Comparison of ENCODE assay signal across 9 mouse cellular contexts in the genomic region with DNA sequence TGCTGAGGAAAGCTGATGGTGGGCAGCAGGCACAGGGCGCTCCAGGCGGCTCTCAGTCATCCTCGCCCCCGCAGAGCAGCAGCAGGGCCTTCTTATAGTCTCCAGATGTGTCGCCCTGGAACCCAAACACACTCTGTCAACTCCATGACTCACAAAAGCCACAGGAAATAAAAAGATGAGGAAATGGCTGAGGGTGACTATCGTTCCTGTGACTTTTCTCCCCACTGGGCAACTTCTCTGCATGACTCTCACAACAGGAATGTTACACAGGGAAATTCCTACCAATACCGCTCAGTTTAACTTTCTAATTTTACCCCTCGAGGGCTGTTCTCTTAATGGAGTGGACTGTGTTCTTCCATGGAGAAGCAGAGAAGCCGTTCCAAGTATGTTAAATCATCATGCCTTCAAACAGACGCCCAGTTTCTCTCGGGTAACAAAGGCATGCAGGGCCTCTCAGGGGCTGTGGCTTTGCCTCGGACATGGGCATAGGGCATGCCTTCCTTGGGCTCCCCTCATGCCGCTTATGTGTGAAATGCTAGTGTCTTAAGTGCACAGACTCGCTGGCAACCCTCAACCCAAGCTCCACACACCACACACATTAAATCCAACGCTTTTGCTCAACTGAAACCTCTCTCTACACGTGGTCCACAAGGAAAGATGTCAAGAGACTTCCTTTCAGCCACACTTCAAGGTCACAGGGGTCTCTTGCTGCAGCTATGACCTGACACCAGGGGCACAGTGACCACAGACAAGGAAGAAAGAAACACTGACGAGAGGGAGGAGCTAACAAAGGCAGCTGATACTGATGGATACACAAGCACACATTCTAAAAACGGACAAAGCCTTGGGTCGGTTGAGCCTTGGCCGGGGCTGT. TPM values are rescaled to one million over a fixed set of nuclear protein-coding genes. Genes with fewer than 3 reads are reported as not detected.
DNase-seq lines count a peak whose midpoint lies in the region; ATAC-seq lines count a peak whose summit lies in the region.
"Had no signal": no experiment of that assay in that cellular context is flagged by ENCODE, and none has a peak within 500 bp of the region (broad histone marks: within the 10 kb centered on the region; RNA-seq: fewer than 3 reads in every experiment).

No protein-coding gene starts in this region.

- WGBS in embryonic facial prominence, embryonic 15.5 days: 35% methylated on average over 20 of the region's 20 CpGs
- WGBS in limb, embryonic 13.5 days: 26% methylated on average over 20 of the region's 20 CpGs

- no peaks in the 10 kb centered on the region for H3K9me3 ChIP-seq in embryonic facial prominence, embryonic 15.5 days (replicated peaks)
- H3K9me3 ChIP-seq in limb, embryonic 13.5 days: no peaks in the 10 kb centered on the region

- peaks cover 67% of the 10 kb centered on the region for H3K36me3 ChIP-seq in embryonic facial prominence, embryonic 15.5 days
- peaks cover 61% of the 10 kb centered on the region for H3K36me3 ChIP-seq in limb, embryonic 13.5 days

- H3K4me3 ChIP-seq in embryonic facial prominence, embryonic 15.5 days (replicated peaks): no peak overlapping the region
- H3K4me3 ChIP-seq in limb, embryonic 13.5 days: no peak overlapping the region

- no peak overlapping the region for H3K4me2 ChIP-seq in embryonic facial prominence, embryonic 15.5 days (replicated peaks)
- H3K4me2 ChIP-seq in limb, embryonic 13.5 days (replicated peaks): no peak overlapping the region; the same call in 1 of the 2 replicates

- no peak overlapping the region for H3K9ac ChIP-seq in embryonic facial prominence, embryonic 15.5 days
- no peak overlapping the region for H3K9ac ChIP-seq in limb, embryonic 13.5 days

- DNase-seq in urinary bladder, postnatal 25 days (ENCODE audit: low spot score): peak; percentile 16
- DNase-seq in urinary bladder, postnatal 10 days (ENCODE audit: low spot score): no peak
- no peak for DNase-seq in cerebellum, postnatal 36 days
- no peak for DNase-seq in adrenal gland, postnatal 36 days
- no peak for DNase-seq in cerebellum, adult 9-10 months

- peaks cover 7% of the 10 kb centered on the region; the same call in 1 of the 2 replicates for H3K4me1 ChIP-seq in embryonic facial prominence, embryonic 15.5 days
- peaks cover 15% of the 10 kb centered on the region for H3K4me1 ChIP-seq in limb, embryonic 13.5 days

- no peaks in the 10 kb centered on the region for H3K27me3 ChIP-seq in embryonic facial prominence, embryonic 15.5 days
- H3K27me3 ChIP-seq in limb, embryonic 13.5 days: no peaks in the 10 kb centered on the region

- ATAC-seq in embryonic facial prominence, embryonic 15.5 days (ENCODE audit: insufficient number of reproducible peaks, low FRiP score, low TSS enrichment, low read depth): peak; percentile 79
- peak; percentile 49; the same call in 1 of the 2 replicates for ATAC-seq in limb, embryonic 13.5 days (ENCODE audit: low FRiP score, low read depth)
- ATAC-seq in inflammation-experienced regulatory T-cells, adult 6 months: no peak

- H3K27ac ChIP-seq in embryonic facial prominence, embryonic 15.5 days (replicated peaks): peak overlapping the region; percentile 44
- H3K27ac ChIP-seq in limb, embryonic 13.5 days: peak overlapping the region; percentile 52; the same call in 1 of the 2 replicates

RNA-seq across cellular contexts. Expression of a gene that starts 26.2 kb away (rescaled TPM):
- polyA plus RNA-seq in embryonic facial prominence, embryonic 15.5 days (2015; fragmentation: Nextera tagmentation; extraction: Ambion mirVana): 530 and 536 TPM in 2 replicates
- 334 and 341 TPM in 2 replicates for polyA plus RNA-seq in limb, embryonic 13.5 days (2015; fragmentation: Nextera tagmentation; extraction: Ambion mirVana)
- 100 to 1,000 TPM; 585 to 650 TPM for total RNA-seq in adrenal gland, postnatal 36 days (2021)
- polyA plus RNA-seq in inflammation-experienced regulatory T-cells, adult 6 months (2017; shearing (Covaris generic)): 100 to 1,000 TPM; 124 to 194 (median 151) TPM

RNA-seq across cellular contexts. Expression of a gene that starts 26.2 kb away (rescaled TPM):
- polyA plus RNA-seq in embryonic facial prominence, embryonic 15.5 days (2015; fragmentation: Nextera tagmentation; extraction: Ambion mirVana): 2.7 and 3.0 TPM in 2 replicates
- polyA plus RNA-seq in limb, embryonic 13.5 days (2015; fragmentation: Nextera tagmentation; extraction: Ambion mirVana): 1.5 and 2.2 TPM in 2 replicates
- 1 to 10 TPM in 1 of 2 experiments, under 1 TPM in 1; 0.79 to 2.5 TPM for total RNA-seq in adrenal gland, postnatal 36 days (2021)
- 1 to 10 TPM; 1.7 to 2.9 (median 1.9) TPM for polyA plus RNA-seq in inflammation-experienced regulatory T-cells, adult 6 months (2017; shearing (Covaris generic))
- polyA plus RNA-seq: neural tube, embryonic 11.5 days had no signal
